Mouse (Mus musculus) kidney, adult 2 months (tissue): ENCODE measurements around the gene Ang4.

Experiments
- CTCF ChIP-seq: fragments of 200-500 bp; conservative IDR thresholded peaks from 2 replicates; pipeline ENCODE4 v1.5.1; 2011; ENCODE audit warnings: low read depth, mild to moderate bottlenecking, control low read depth, low read length, moderate library complexity, mixed read lengths; ENCODE audit not compliant: insufficient read depth, insufficient read length
- POLR2A ChIP-seq: fragments of 200-500 bp; IDR thresholded peaks from one replicate; pipeline ENCODE4 v1.6.1; 2011; ENCODE audit warnings: low read depth, low read length, control low read depth

GRCm38 (mm10) chr14:51787061-51787460 is 13.7 kb upstream of the Ang4 start:
- TF ChIP-seq POLR2A (no peak), CTCF (no peak)
